Mouse (Mus musculus): ENCODE measurements around the gene Slc12a3.
A peak's percentile ranks its signal among the peaks of the same experiment; 100 is the strongest.

DNA sequence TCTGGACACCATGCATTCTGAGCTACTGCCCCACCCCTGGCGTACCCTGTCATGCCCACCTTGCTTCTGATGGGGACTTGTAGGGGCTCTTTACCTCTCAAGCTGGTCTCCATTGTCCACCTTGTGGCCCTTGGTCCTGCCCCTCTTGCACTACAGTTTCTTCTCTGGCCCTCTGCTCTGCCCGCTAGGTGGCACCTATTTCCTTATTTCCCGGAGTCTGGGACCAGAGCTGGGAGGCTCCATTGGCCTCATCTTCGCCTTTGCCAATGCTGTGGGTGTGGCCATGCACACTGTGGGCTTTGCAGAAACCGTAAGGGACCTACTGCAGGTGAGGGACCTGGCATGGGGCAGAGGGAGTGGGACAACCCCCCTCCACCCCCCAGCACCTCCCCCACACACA lies 4.3 kb downstream of the Slc12a3 start:
- TF ChIP-seq CTCF (conservative IDR thresholded peaks at IDR 0.05; ENCODE audit: insufficient read depth, insufficient read length, low read depth, low read length) (peak; percentile 68), POLR2A (IDR thresholded peaks at IDR 0.05; ENCODE audit: low read depth, low read length) (no peak)

Measured in kidney, adult 2 months (tissue).